Mouse (Mus musculus): ENCODE measurements around the gene Apobec3. TPM values are rescaled to one million over a fixed set of nuclear protein-coding genes. Genes with fewer than 3 reads are reported as not detected.
"Not testable (repeated sequence)": the region's sequence is repeated elsewhere in the genome, so short reads cannot be mapped to it uniquely, and the experiment has no call there.

Apobec3 gene
- polyA plus RNA-seq, 1 experiment, result 179 TPM

DNA sequence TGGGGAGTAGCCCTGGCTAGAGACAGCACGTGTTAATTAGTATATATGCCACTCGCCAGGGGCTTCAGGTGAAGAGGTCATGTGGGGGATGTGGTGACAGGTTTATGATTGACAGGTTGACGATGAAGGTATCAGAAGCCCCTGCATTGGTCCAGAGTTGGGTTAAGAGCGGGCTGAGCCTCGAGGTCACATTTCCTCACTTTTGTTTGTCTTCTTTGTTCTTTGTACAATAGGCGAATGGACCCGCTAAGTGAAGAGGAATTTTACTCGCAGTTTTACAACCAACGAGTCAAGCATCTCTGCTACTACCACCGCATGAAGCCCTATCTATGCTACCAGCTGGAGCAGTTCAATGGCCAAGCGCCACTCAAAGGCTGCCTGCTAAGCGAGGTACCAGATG, 13.8 kb downstream of the Apobec3 start:
- Histone ChIP-seq H3K27ac (ENCODE audit: insufficient read depth, low read depth, low read length) (no peak overlapping the region), H3K4me1 (ENCODE audit: control insufficient read depth, insufficient read depth, low read length) (no peaks in the 10 kb centered on the region), H3K4me3 (ENCODE audit: insufficient read depth, low read length) (no peak overlapping the region)
- no peak for TF ChIP-seq POLR2A (IDR thresholded peaks at IDR 0.05; ENCODE audit: borderline replicate concordance, low read depth, low read length)
- TF ChIP-seq CTCF (IDR thresholded peaks at IDR 0.05; ENCODE audit: low read depth, low read length), result no peak

DNA sequence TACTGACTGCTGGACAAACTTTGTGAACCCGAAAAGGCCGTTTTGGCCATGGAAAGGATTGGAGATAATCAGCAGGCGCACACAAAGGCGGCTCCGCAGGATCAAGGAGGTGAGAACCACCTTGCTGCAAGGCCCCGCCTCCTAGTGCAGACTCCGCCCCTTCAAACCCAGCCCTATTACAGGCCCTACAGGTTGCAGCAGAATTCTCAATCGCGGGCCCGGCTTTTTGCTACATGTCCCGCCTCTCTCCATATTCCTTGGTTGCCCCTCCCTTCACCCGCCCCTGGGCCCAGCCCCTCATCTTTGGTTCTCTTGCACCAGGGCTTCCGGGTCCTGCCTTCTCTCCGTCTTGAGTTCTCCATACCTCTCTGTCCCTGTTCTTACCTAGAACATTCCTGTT, 15.4 kb downstream of the Apobec3 start:
- Histone ChIP-seq H3K4me3 (ENCODE audit: insufficient read depth, low read length) (no peak overlapping the region), H3K27ac (ENCODE audit: insufficient read depth, low read depth, low read length) (no peak overlapping the region), H3K4me1 (ENCODE audit: control insufficient read depth, insufficient read depth, low read length) (no peaks in the 10 kb centered on the region)
- TF ChIP-seq CTCF (IDR thresholded peaks at IDR 0.05; ENCODE audit: low read depth, low read length), result no peak
- no peak for TF ChIP-seq POLR2A (IDR thresholded peaks at IDR 0.05; ENCODE audit: borderline replicate concordance, low read depth, low read length)

DNA sequence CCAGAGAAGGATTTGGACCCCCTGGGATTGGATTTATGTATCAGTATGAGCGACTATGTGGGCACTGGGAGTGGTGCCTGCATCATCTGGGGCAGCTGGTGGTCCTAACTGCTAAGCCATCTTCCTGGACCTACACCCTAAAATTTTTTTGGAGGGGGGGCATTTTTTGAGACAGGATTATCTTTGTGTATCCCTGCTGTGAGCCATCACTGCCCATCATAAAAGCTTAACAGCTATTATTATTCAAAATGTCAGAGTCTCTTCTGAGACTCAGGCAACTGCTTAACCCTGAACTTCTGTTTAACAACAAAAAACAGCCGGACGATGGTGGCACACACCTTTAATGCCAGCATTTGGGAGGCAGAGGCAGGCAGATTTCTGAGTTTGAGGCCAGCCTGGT, 17.5 kb downstream of the Apobec3 start:
- not testable (repeated sequence) for H3K27ac ChIP-seq (ENCODE audit: insufficient read depth, low read depth, low read length); H3K4me1 ChIP-seq (ENCODE audit: control insufficient read depth, insufficient read depth, low read length); H3K4me3 ChIP-seq (ENCODE audit: insufficient read depth, low read length)

GRCm38 (mm10) chr15:79910812-79911211, 19.4 kb downstream of the Apobec3 start:
- not testable (repeated sequence) for H3K4me3 ChIP-seq (ENCODE audit: insufficient read depth, low read length); H3K27ac ChIP-seq (ENCODE audit: insufficient read depth, low read depth, low read length); H3K4me1 ChIP-seq (ENCODE audit: control insufficient read depth, insufficient read depth, low read length)

GRCm38 (mm10) chr15:79911339-79911738, 19.9 kb downstream of the Apobec3 start:
- no peak for TF ChIP-seq CTCF (IDR thresholded peaks at IDR 0.05; ENCODE audit: low read depth, low read length)
- H3K27ac ChIP-seq (ENCODE audit: insufficient read depth, low read depth, low read length), result no peak overlapping the region
- H3K4me3 ChIP-seq (ENCODE audit: insufficient read depth, low read length), result no peak overlapping the region
- H3K4me1 ChIP-seq (ENCODE audit: control insufficient read depth, insufficient read depth, low read length), result no peaks in the 10 kb centered on the region

DNA sequence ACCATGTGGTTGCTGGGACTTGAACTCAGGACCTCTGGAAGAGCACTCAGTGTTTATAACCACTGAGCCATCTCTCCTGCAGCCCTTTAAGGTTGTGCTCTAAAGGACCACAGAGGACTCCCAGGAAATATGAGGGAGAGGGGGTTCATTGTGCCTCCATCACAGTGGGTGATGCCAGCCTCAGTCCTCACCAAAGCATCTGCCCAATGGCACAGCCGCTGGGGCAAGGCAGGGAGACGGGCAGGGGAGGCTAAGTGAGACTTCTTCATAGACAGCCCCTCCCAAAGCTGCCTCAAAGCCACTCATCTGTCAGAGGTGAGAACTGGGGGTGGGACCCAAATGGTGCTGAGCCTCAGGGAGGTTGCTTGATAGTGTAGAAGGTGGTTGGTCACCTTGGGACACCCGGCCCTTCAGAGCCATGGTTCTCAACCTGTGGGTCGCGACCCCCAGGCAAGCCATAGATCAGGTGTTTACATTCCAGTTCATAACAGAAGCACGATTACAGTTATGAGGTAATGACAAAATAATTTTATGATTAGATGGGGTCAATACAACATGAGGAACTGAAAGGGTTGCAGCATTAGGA, 22.4 kb downstream of the Apobec3 start:
- no peak for TF ChIP-seq POLR2A (IDR thresholded peaks at IDR 0.05; ENCODE audit: borderline replicate concordance, low read depth, low read length)
- TF ChIP-seq CTCF (IDR thresholded peaks at IDR 0.05; ENCODE audit: low read depth, low read length), result no peak
- Histone ChIP-seq H3K4me1 (ENCODE audit: control insufficient read depth, insufficient read depth, low read length) (no peaks in the 10 kb centered on the region), H3K4me3 (ENCODE audit: insufficient read depth, low read length) (no peak overlapping the region), H3K27ac (ENCODE audit: insufficient read depth, low read depth, low read length) (no peak overlapping the region)

- TF ChIP-seq CTCF (IDR thresholded peaks at IDR 0.05; ENCODE audit: low read depth, low read length) (no peak), POLR2A (IDR thresholded peaks at IDR 0.05; ENCODE audit: borderline replicate concordance, low read depth, low read length) (no peak)
- Histone ChIP-seq H3K4me3 (ENCODE audit: insufficient read depth, low read length) (no peak overlapping the region), H3K4me1 (ENCODE audit: control insufficient read depth, insufficient read depth, low read length) (no peaks in the 10 kb centered on the region), H3K27ac (ENCODE audit: insufficient read depth, low read depth, low read length) (no peak overlapping the region)
These were observed 22.9 kb downstream of the Apobec3 start for GRCm38 (mm10) chr15:79914357-79914756.

DNA sequence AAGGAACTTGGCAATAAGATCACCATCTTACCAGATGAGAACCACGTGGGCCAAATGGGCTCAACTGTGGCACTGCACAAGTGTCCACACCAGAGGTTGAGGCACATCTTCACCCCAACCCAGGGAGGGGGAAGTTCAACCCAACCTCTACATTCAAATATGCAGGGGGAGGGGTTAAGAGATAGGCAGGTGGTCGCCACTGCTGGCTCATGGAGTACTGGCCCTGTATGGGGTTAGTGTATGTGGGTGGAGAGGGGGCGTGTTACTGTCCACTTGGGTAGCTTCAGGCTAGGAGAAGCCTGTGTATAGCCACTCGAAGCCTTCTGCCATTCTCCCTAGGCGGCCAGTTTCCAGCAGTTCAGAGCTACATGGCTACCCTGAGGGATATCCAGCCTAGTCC, 24.7 kb downstream of the Apobec3 start:
- Histone ChIP-seq H3K27ac (ENCODE audit: insufficient read depth, low read depth, low read length) (no peak overlapping the region), H3K4me1 (ENCODE audit: control insufficient read depth, insufficient read depth, low read length) (no peaks in the 10 kb centered on the region), H3K4me3 (ENCODE audit: insufficient read depth, low read length) (no peak overlapping the region)
- TF ChIP-seq CTCF (IDR thresholded peaks at IDR 0.05; ENCODE audit: low read depth, low read length) (no peak), POLR2A (IDR thresholded peaks at IDR 0.05; ENCODE audit: borderline replicate concordance, low read depth, low read length) (no peak)

DNA sequence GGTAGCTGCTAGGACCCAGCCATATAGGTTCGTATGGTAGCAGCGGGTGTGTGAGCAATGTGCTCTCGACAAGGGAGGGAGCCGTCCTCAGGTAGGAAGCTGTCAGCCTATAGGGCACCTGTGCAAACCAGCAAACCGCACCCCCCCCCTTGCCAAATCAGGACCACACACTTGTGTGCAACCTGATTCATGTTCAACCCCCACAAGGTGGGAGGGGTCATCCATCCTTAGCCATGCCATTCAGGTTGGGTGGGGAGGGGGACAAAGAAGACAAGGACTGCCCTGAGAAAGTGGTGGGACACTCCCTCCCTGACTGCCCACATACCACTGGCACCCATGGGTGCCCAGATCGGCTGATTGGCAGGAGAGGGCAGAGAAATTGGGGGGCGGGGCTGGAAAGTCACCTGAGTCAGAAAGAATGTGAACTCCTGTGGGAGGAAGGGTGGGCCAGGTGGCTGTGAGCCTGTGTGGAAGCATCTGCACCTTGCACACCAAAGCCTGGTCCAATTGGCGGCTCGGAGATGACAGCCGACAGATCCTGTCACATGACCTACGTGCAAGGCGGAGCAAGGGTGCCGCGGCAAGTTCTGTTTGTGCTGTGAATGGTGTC, 25.8 kb downstream of the Apobec3 start:
- no peak for TF ChIP-seq CTCF (IDR thresholded peaks at IDR 0.05; ENCODE audit: low read depth, low read length)
- TF ChIP-seq POLR2A (IDR thresholded peaks at IDR 0.05; ENCODE audit: borderline replicate concordance, low read depth, low read length), result no peak

DNA sequence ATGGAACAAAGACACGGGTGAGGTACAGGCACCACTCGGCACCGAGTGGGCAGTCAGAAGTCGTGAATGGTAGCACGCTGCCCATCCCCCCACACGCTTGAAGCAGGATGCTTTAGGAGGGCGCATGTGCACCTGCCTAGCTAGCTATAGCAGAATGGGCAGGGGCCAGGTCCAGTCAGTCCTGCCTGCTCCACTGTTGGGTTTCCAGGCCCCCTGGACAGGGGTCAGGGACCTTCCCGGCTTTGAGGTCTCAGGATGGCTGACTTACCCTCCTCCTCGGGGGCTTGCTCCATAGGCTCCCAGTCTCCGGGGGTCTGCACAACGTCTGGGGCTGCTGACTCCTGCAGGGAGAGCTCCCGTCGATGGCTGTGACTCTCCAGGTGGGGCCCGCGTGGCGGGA, 27.0 kb downstream of the Apobec3 start:
- no peak overlapping the region for H3K4me3 ChIP-seq (ENCODE audit: insufficient read depth, low read length)
- TF ChIP-seq POLR2A (IDR thresholded peaks at IDR 0.05; ENCODE audit: borderline replicate concordance, low read depth, low read length) (no peak), CTCF (IDR thresholded peaks at IDR 0.05; ENCODE audit: low read depth, low read length) (no peak)
- no peaks in the 10 kb centered on the region for H3K4me1 ChIP-seq (ENCODE audit: control insufficient read depth, insufficient read depth, low read length)
- H3K27ac ChIP-seq (ENCODE audit: insufficient read depth, low read depth, low read length), result no peak overlapping the region

More for the DNA sequence above, 25.8 kb downstream of the Apobec3 start:
- H3K4me1 ChIP-seq (ENCODE audit: control insufficient read depth, insufficient read depth, low read length), result no peaks in the 10 kb centered on the region
- H3K4me3 ChIP-seq (ENCODE audit: insufficient read depth, low read length), result no peak overlapping the region
- H3K27ac ChIP-seq (ENCODE audit: insufficient read depth, low read depth, low read length), result no peak overlapping the region

GRCm38 (mm10) chr15:79919787-79920186, 28.3 kb downstream of the Apobec3 start:
- Histone ChIP-seq H3K4me3 (ENCODE audit: insufficient read depth, low read length) (no peak overlapping the region), H3K27ac (ENCODE audit: insufficient read depth, low read depth, low read length) (no peak overlapping the region), H3K4me1 (ENCODE audit: control insufficient read depth, insufficient read depth, low read length) (no peaks in the 10 kb centered on the region)
- TF ChIP-seq POLR2A (IDR thresholded peaks at IDR 0.05; ENCODE audit: borderline replicate concordance, low read depth, low read length) (no peak), CTCF (IDR thresholded peaks at IDR 0.05; ENCODE audit: low read depth, low read length) (no peak)

Measured in bone marrow macrophage, adult 2 months (primary cell).